Mouse (Mus musculus) testis, adult 2 months (tissue): Measurements from ENCODE around the gene 1700080O16Rik. TPM values are rescaled to one million over a fixed set of nuclear protein-coding genes. Genes with fewer than 3 reads are reported as not detected.

Experiments
- H3K27ac ChIP-seq: fragments of 200-500 bp; 2 replicates; pipeline ENCODE4 v1.5.1; 2012; ENCODE audit warnings: low read depth, low read length; ENCODE audit not compliant: control insufficient read depth, insufficient read depth
- H3K27me3 ChIP-seq: fragments of 200-500 bp; 2 replicates; pipeline ENCODE4 v1.6.1; 2012; ENCODE audit warnings: mild to moderate bottlenecking, low read length, moderate library complexity; ENCODE audit not compliant: control insufficient read depth, insufficient read depth
- H3K36me3 ChIP-seq: fragments of 200-500 bp; 2 replicates; pipeline ENCODE4 v1.6.1; 2012; ENCODE audit warnings: mild to moderate bottlenecking, low read length; ENCODE audit not compliant: control insufficient read depth, insufficient read depth
- H3K4me1 ChIP-seq: fragments of 200-500 bp; 2 replicates; pipeline ENCODE4 v1.6.1; 2012; ENCODE audit warnings: low read length; ENCODE audit not compliant: control insufficient read depth, insufficient read depth
- H3K4me3 ChIP-seq: fragments of 200-500 bp; 2 replicates; pipeline ENCODE4 v1.5.1; 2012; ENCODE audit warnings: low read depth, mild to moderate bottlenecking, low read length, moderate library complexity, mixed read lengths; ENCODE audit not compliant: control insufficient read depth
- CTCF ChIP-seq: fragments of 200-500 bp; IDR thresholded peaks from 2 replicates; pipeline ENCODE4 v1.5.1; 2012; ENCODE audit warnings: low read depth, mild to moderate bottlenecking, inconsistent platforms, low read length, moderate library complexity; ENCODE audit not compliant: control insufficient read depth, insufficient read depth, insufficient replicate concordance
- POLR2A ChIP-seq: fragments of 200-500 bp; IDR thresholded peaks from 2 replicates; pipeline ENCODE4 v1.6.1; 2012; ENCODE audit warnings: low read depth, mild to moderate bottlenecking, inconsistent platforms, low read length, moderate library complexity; ENCODE audit not compliant: control insufficient read depth
- polyA plus RNA-seq: library from polyadenylated mRNA; depleted of rRNA; stranded (reverse); fragments of >200 nt; gene quantifications from 2 replicates; pipeline ENCODE4 v1.2.3, GENCODE M21; 2012; rRNA removed

Gene 1700080O16Rik
- polyA plus RNA-seq: 32.0 and 35.8 TPM in 2 replicates

GRCm38 (mm10) chrX:51972672-51973071, at the start of gene 1700080O16Rik:
TSS of gene 1700080O16Rik (minus strand) at chrX:51972772.
- Histone ChIP-seq H3K27ac (peak within 1 kb of the TSS; percentile 96), H3K4me3 (peak within 1 kb of the TSS; percentile 85), H3K36me3 (no peaks in the 10 kb centered on the region), H3K27me3 (no peaks in the 10 kb centered on the region), H3K4me1 (no peaks in the 10 kb centered on the region)
- TF ChIP-seq POLR2A: peak; percentile 44; the same call in 1 of the 2 replicates
- no peak for TF ChIP-seq CTCF

DNA sequence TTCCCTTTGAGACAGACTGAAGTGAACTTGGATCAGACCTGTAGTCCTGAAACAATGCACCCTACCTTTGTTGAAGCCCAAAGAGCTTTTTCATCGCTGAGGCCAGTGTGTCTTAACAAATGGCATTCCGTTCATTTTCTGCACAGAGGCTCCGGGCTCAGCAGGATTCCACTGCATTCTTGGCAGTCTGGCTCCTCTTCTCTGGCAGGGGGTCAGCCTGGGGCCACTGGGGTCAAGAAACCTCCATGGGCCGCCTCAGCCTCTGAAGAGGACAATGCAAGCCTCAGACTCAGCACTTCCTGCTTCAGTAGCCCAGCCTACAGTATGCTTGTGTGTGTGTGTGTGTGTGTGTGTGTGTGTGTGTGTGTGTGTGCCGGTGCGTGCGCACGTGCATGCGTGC, 45.1 kb upstream of the 1700080O16Rik start:
- Histone ChIP-seq H3K27me3 (no peaks in the 10 kb centered on the region), H3K27ac (no peak overlapping the region), H3K36me3 (no peaks in the 10 kb centered on the region), H3K4me1 (no peaks in the 10 kb centered on the region), H3K4me3 (no peak overlapping the region)
- TF ChIP-seq CTCF (no peak), POLR2A (no peak)

GRCm38 (mm10) chrX:52000072-52000471, 27.5 kb upstream of the 1700080O16Rik start:
- Histone ChIP-seq H3K4me3 (no peak overlapping the region), H3K27me3 (no peaks in the 10 kb centered on the region), H3K27ac (no peak overlapping the region), H3K36me3 (no peaks in the 10 kb centered on the region), H3K4me1 (no peaks in the 10 kb centered on the region)
- TF ChIP-seq POLR2A (no peak), CTCF (no peak)

DNA sequence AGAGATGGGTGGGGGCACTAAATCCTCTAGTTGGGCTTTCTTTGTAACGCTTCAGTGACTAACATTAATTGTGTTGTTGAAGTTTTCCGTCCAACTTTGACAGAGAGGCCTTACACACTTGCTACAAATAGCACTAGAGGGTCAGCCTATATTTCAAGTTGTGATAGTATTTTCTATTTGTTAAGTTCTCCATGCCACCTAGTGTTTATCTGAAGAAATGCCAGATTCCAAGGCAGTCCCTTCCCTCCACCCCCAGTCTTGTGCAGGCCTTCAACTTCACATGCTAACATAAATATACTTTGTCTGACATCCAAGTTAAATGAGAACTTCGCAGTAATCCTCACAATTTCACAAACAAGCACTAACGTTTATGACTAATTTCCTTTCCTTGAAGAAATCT, 26.9 kb upstream of the 1700080O16Rik start:
- Histone ChIP-seq H3K27ac (no peak overlapping the region), H3K4me1 (no peaks in the 10 kb centered on the region), H3K36me3 (no peaks in the 10 kb centered on the region), H3K27me3 (no peaks in the 10 kb centered on the region), H3K4me3 (no peak overlapping the region)
- TF ChIP-seq POLR2A (no peak), CTCF (no peak)

DNA sequence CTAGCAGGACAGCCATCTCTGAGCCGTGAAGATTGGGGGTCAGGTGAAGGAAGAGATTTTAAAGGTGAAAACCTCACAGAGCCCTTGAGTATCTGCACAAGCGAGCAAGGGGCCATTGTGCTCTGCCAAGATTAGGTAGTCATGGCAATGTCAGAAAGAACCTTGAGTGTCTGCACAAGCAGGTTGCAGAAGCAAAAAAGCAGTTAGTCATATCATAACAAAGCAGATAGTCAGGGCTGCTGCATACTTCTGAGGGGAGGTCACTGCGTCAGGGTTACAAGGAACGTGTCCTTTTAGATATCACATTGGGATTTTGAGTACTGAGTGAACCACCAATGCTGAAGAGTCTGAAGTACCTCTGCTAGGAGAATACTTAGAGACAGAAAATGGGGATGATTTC, 3.8 kb upstream of the 1700080O16Rik start:
- no peak for TF ChIP-seq CTCF
- no peak for TF ChIP-seq POLR2A
- no peaks in the 10 kb centered on the region for H3K27me3 ChIP-seq
- no peak overlapping the region for H3K4me3 ChIP-seq
- no peak overlapping the region for H3K27ac ChIP-seq
- no peaks in the 10 kb centered on the region for H3K36me3 ChIP-seq
- no peaks in the 10 kb centered on the region for H3K4me1 ChIP-seq

- no peaks in the 10 kb centered on the region for H3K36me3 ChIP-seq
- H3K27me3 ChIP-seq: no peaks in the 10 kb centered on the region
- H3K4me1 ChIP-seq: no peaks in the 10 kb centered on the region
- no peak overlapping the region for H3K4me3 ChIP-seq
- H3K27ac ChIP-seq: no peak overlapping the region
- TF ChIP-seq CTCF (no peak), POLR2A (no peak)
These were observed 2.0 kb upstream of the 1700080O16Rik start for GRCm38 (mm10) chrX:51974618-51975017.

DNA sequence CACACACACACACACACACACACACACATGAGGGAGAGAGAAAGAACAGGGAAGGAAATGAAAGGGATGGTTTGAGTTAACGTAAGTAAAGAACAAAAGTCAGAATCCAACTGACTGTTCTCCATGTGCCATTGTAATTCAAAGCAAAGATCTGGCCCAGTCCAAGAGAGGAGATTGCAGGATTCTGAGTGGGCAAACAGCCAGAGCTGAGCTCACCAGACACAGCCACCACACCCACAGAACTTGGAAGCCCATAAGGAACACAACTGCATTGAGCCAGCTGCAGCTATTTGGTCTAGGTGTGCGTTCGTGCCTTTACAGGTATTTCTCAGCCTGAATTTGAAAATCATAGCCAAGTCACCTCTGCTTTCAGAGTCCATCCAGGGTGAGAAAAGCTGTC, 24.5 kb downstream of the 1700080O16Rik start:
- Histone ChIP-seq H3K4me3 (no peak overlapping the region), H3K36me3 (no peaks in the 10 kb centered on the region), H3K27me3 (no peaks in the 10 kb centered on the region), H3K4me1 (no peaks in the 10 kb centered on the region), H3K27ac (no peak overlapping the region)
- TF ChIP-seq CTCF (no peak), POLR2A (no peak)

- Histone ChIP-seq H3K4me3 (no peak overlapping the region), H3K27me3 (no peaks in the 10 kb centered on the region), H3K27ac (no peak overlapping the region), H3K36me3 (no peaks in the 10 kb centered on the region), H3K4me1 (no peaks in the 10 kb centered on the region)
- TF ChIP-seq POLR2A (no peak), CTCF (no peak)
These were observed 34.5 kb downstream of the 1700080O16Rik start for GRCm38 (mm10) chrX:51938076-51938475.
